ENCODE assay signal across 9 mouse cellular contexts in genomic region chr7:43490182-43490584, GRCm38 (mm10). TPM values are rescaled to one million over a fixed set of nuclear protein-coding genes. Genes with fewer than 3 reads are reported as not detected.
DNase-seq lines count a peak whose midpoint lies in the region; ATAC-seq and TF ChIP-seq lines count a peak whose summit lies in the region.
"Had no signal": no experiment of that assay in that cellular context is flagged by ENCODE, and none has a peak within 500 bp of the region (broad histone marks: within the 10 kb centered on the region; RNA-seq: fewer than 3 reads in every experiment).

No protein-coding gene starts in this region.

- no peak overlapping the region for H3K27ac ChIP-seq in embryonic facial prominence, embryonic 15.5 days (replicated peaks)
- no peak overlapping the region for H3K27ac ChIP-seq in heart, embryonic 15.5 days
- H3K27ac ChIP-seq in midbrain, postnatal 0 days (ENCODE audit: low read depth, low read length): peak overlapping the region; percentile 91

- no peaks in the 10 kb centered on the region for H3K9me3 ChIP-seq in embryonic facial prominence, embryonic 15.5 days (replicated peaks)
- H3K9me3 ChIP-seq in heart, embryonic 15.5 days (replicated peaks): no peaks in the 10 kb centered on the region
- H3K9me3 ChIP-seq in midbrain, postnatal 0 days (ENCODE audit: low read length): no peaks in the 10 kb centered on the region

- peak; percentile 53 to 61 for DNase-seq in adrenal gland, adult (ENCODE audit: inconsistent age in 2 of 2, low spot score in 1 of 2)
- DNase-seq in adrenal gland, adult 8-10 months: no peak
- peak; percentile 44 to 67 for DNase-seq in adrenal gland, postnatal 36 days
- DNase-seq in layer of hippocampus, postnatal 36 days: peak; percentile 62 to 72
- DNase-seq in midbrain, postnatal 0 days (ENCODE audit: low spot score): peak; percentile 84
- no peak for DNase-seq in spleen, postnatal 4 days (ENCODE audit: low spot score in 2 of 2)

- peak overlapping the region; percentile 50 for H3K4me3 ChIP-seq in embryonic facial prominence, embryonic 15.5 days (replicated peaks)
- H3K4me3 ChIP-seq in heart, embryonic 15.5 days: peak overlapping the region; percentile 42
- peak overlapping the region; percentile 78 for H3K4me3 ChIP-seq in midbrain, postnatal 0 days (ENCODE audit: low read depth, low read length)

- under 1% methylated on average over 10 of the region's 13 CpGs for WGBS in embryonic facial prominence, embryonic 15.5 days
- WGBS in heart, embryonic 15.5 days: 4% methylated on average over 10 of the region's 13 CpGs
- 0% methylated on average over 4 of the region's 13 CpGs for WGBS in midbrain, postnatal 0 days

- peak overlapping the region; percentile 82 for H3K4me2 ChIP-seq in embryonic facial prominence, embryonic 15.5 days (replicated peaks)
- H3K4me2 ChIP-seq in heart, embryonic 15.5 days: peak overlapping the region; percentile 62
- H3K4me2 ChIP-seq in midbrain, postnatal 0 days (ENCODE audit: low read depth, low read length, poor library complexity, severe bottlenecking): peak overlapping the region; percentile 45

- no peaks in the 10 kb centered on the region for H3K36me3 ChIP-seq in embryonic facial prominence, embryonic 15.5 days
- no peaks in the 10 kb centered on the region for H3K36me3 ChIP-seq in heart, embryonic 15.5 days
- H3K36me3 ChIP-seq in midbrain, postnatal 0 days (ENCODE audit: insufficient read depth, low read length): no peaks in the 10 kb centered on the region

- peak overlapping the region; percentile 31; the same call in 1 of the 2 replicates for H3K9ac ChIP-seq in embryonic facial prominence, embryonic 15.5 days
- no peak overlapping the region; the same call in 1 of the 2 replicates for H3K9ac ChIP-seq in heart, embryonic 15.5 days
- peak overlapping the region; percentile 99 for H3K9ac ChIP-seq in midbrain, postnatal 0 days (replicated peaks; ENCODE audit: low read length, poor library complexity, severe bottlenecking)

- H3K27me3 ChIP-seq in embryonic facial prominence, embryonic 15.5 days: 0 out of 2 replicates have a peak, but pooled peaks cover 4% of the 10 kb centered on the region
- H3K27me3 ChIP-seq in heart, embryonic 15.5 days: peaks cover 50% of the 10 kb centered on the region
- H3K27me3 ChIP-seq in midbrain, postnatal 0 days (ENCODE audit: insufficient read depth, low read length): no peaks in the 10 kb centered on the region

- peak; percentile 78; the same call in 1 of the 2 replicates for ATAC-seq in embryonic facial prominence, embryonic 15.5 days (ENCODE audit: insufficient number of reproducible peaks, low FRiP score, low TSS enrichment, low read depth)
- ATAC-seq in heart, embryonic 15.5 days (replicated peaks; ENCODE audit: insufficient number of reproducible peaks, insufficient read depth, low FRiP score, low read depth): no peak; the same call in 1 of the 2 replicates
- peak; percentile 92 for ATAC-seq in midbrain, postnatal 0 days (ENCODE audit: low FRiP score)

- TF ChIP-seq CTCF in midbrain, postnatal 0 days (IDR thresholded peaks at IDR 0.05): no peak

- H3K4me1 ChIP-seq in embryonic facial prominence, embryonic 15.5 days: peaks cover 11% of the 10 kb centered on the region; the same call in 1 of the 2 replicates
- peaks cover 3% of the 10 kb centered on the region for H3K4me1 ChIP-seq in heart, embryonic 15.5 days (replicated peaks)
- H3K4me1 ChIP-seq in midbrain, postnatal 0 days (ENCODE audit: insufficient read depth, low read length): peaks cover 4% of the 10 kb centered on the region; the same call in 1 of the 2 replicates

RNA-seq across cellular contexts. Expression of gene Iglon5, which starts 0.3 kb away (rescaled TPM):
- total RNA-seq in adrenal gland, adult 8-10 months (2022): 1 to 10 TPM; 2.9 to 4.8 (median 3.6) TPM
- total RNA-seq in adrenal gland, postnatal 36 days (2021): 1 to 10 TPM; 1.3 to 1.5 TPM
- 1.1 and 1.5 TPM in 2 replicates for polyA plus RNA-seq in embryonic facial prominence, embryonic 15.5 days (2015; fragmentation: Nextera tagmentation; extraction: Ambion mirVana)
- polyA plus RNA-seq in heart, embryonic 15.5 days (2015; fragmentation: Nextera tagmentation; extraction: Ambion mirVana): 0.28 TPM in 1 of 2 replicates, not detected in the other
- 10 to 100 TPM; 22.7 to 23.6 TPM for total RNA-seq in layer of hippocampus, postnatal 36 days (2021)
- 54.7 and 72.4 TPM in 2 replicates for total RNA-seq in midbrain, postnatal 0 days (2014; rRNA removed)
- 7.8 and 7.9 TPM in 2 replicates for polyA plus RNA-seq in midbrain, postnatal 0 days (2015; fragmentation: Nextera tagmentation; extraction: Ambion mirVana)

RNA-seq across cellular contexts. Expression of gene 4931406B18Rik, which starts 15.6 kb away (rescaled TPM):
- total RNA-seq in adrenal gland, adult 8-10 months (2022): not detected
- total RNA-seq in adrenal gland, postnatal 36 days (2021): not detected
- not detected in 2 replicates for polyA plus RNA-seq in embryonic facial prominence, embryonic 15.5 days (2015; fragmentation: Nextera tagmentation; extraction: Ambion mirVana)
- polyA plus RNA-seq in heart, embryonic 15.5 days (2015; fragmentation: Nextera tagmentation; extraction: Ambion mirVana): not detected in 2 replicates
- total RNA-seq in layer of hippocampus, postnatal 36 days (2021): not detected
- total RNA-seq in midbrain, postnatal 0 days (2014; rRNA removed): not detected in 2 replicates
- polyA plus RNA-seq in midbrain, postnatal 0 days (2015; fragmentation: Nextera tagmentation; extraction: Ambion mirVana): not detected in 2 replicates
- polyA plus RNA-seq: spleen, adult 2 months had no signal

RNA-seq across cellular contexts. Expression of gene Vsig10l, which starts 27.2 kb away (rescaled TPM):
- total RNA-seq in adrenal gland, adult 8-10 months (2022): 1 to 10 TPM; 1.3 to 4.3 (median 3.1) TPM
- 1 to 10 TPM; 1.5 to 1.7 TPM for total RNA-seq in adrenal gland, postnatal 36 days (2021)
- polyA plus RNA-seq in embryonic facial prominence, embryonic 15.5 days (2015; fragmentation: Nextera tagmentation; extraction: Ambion mirVana): 13.6 and 15.3 TPM in 2 replicates
- polyA plus RNA-seq in heart, embryonic 15.5 days (2015; fragmentation: Nextera tagmentation; extraction: Ambion mirVana): 2.9 and 4.4 TPM in 2 replicates
- 1 to 10 TPM; 2.3 to 3.0 TPM for total RNA-seq in layer of hippocampus, postnatal 36 days (2021)
- 25.8 and 40.2 TPM in 2 replicates for total RNA-seq in midbrain, postnatal 0 days (2014; rRNA removed)
- polyA plus RNA-seq in midbrain, postnatal 0 days (2015; fragmentation: Nextera tagmentation; extraction: Ambion mirVana): 29.0 and 29.7 TPM in 2 replicates

RNA-seq across cellular contexts. Expression of gene Gm45233, which starts 46.3 kb away (rescaled TPM):
- total RNA-seq in adrenal gland, adult 8-10 months (2022): 1 to 10 TPM in 1 of 4 experiments, under 1 TPM in 2, not detected in 1; 0.35 to 3.3 (median 0.80) TPM
- total RNA-seq in adrenal gland, postnatal 36 days (2021): 1 to 10 TPM in 1 of 2 experiments, not detected in 1; 1.2 TPM
- 0.26 and 0.94 TPM in 2 replicates for polyA plus RNA-seq in embryonic facial prominence, embryonic 15.5 days (2015; fragmentation: Nextera tagmentation; extraction: Ambion mirVana)
- polyA plus RNA-seq in heart, embryonic 15.5 days (2015; fragmentation: Nextera tagmentation; extraction: Ambion mirVana): 0.31 and 0.43 TPM in 2 replicates
- total RNA-seq in layer of hippocampus, postnatal 36 days (2021): under 1 TPM; 0.80 to 0.86 TPM
- 1.7 and 6.6 TPM in 2 replicates for total RNA-seq in midbrain, postnatal 0 days (2014; rRNA removed)
- 0.44 and 0.71 TPM in 2 replicates for polyA plus RNA-seq in midbrain, postnatal 0 days (2015; fragmentation: Nextera tagmentation; extraction: Ambion mirVana)
- polyA plus RNA-seq: spleen, adult 2 months had no signal

RNA-seq across cellular contexts. Expression of gene Etfb, which starts 46.3 kb away (rescaled TPM):
- 100 to 1,000 TPM; 286 to 399 (median 360) TPM for total RNA-seq in adrenal gland, adult 8-10 months (2022)
- 100 to 1,000 TPM; 504 to 548 TPM for total RNA-seq in adrenal gland, postnatal 36 days (2021)
- polyA plus RNA-seq in embryonic facial prominence, embryonic 15.5 days (2015; fragmentation: Nextera tagmentation; extraction: Ambion mirVana): 258 and 284 TPM in 2 replicates
- polyA plus RNA-seq in heart, embryonic 15.5 days (2015; fragmentation: Nextera tagmentation; extraction: Ambion mirVana): 631 and 668 TPM in 2 replicates
- 10 to 100 TPM; 68.4 to 74.4 TPM for total RNA-seq in layer of hippocampus, postnatal 36 days (2021)
- total RNA-seq in midbrain, postnatal 0 days (2014; rRNA removed): 27.0 and 28.6 TPM in 2 replicates
- polyA plus RNA-seq in midbrain, postnatal 0 days (2015; fragmentation: Nextera tagmentation; extraction: Ambion mirVana): 94.0 and 97.8 TPM in 2 replicates

Comparison
In these comparisons a context has a peak if more than half of its experiments do, and no peak if none do; other contexts are left out.
1. DNase-seq: peak in adrenal gland, adult (2 of 2), adrenal gland, postnatal 36 days (2 of 2), layer of hippocampus, postnatal 36 days (2 of 2) and midbrain, postnatal 0 days (single experiment); none in adrenal gland, adult 8-10 months (single experiment) and spleen, postnatal 4 days (0 of 2).
2. Peak in every context shown above with its lines, with median percentiles within 50 percentile points of each other: H3K4me2 ChIP-seq and H3K4me3 ChIP-seq.